ENCODE assay signal across 10 mouse cellular contexts in genomic region chr17:65864742-65865141, GRCm38 (mm10). TPM values are rescaled to one million over a fixed set of nuclear protein-coding genes. Genes with fewer than 3 reads are reported as not detected.
DNase-seq lines count a peak whose midpoint lies in the region; ATAC-seq and TF ChIP-seq lines count a peak whose summit lies in the region.
"Had no signal": no experiment of that assay in that cellular context is flagged by ENCODE, and none has a peak within 500 bp of the region (broad histone marks: within the 10 kb centered on the region; RNA-seq: fewer than 3 reads in every experiment).

No protein-coding gene starts in this region.

- in situ Hi-C loops in Patski (cut with MboI; ENCODE audit: low pct_unique_long_range_greater_than_20kb) = loop anchor here (5.0 kb wide), 1 partner anchor 243 kb away; no protein-coding TSS in a partner anchor

- no peaks in the 10 kb centered on the region for H3K9me3 ChIP-seq in hindbrain, embryonic 16.5 days (ENCODE audit: control insufficient read depth, low read length)
- H3K9me3 ChIP-seq in hindbrain, embryonic 12.5 days (replicated peaks) = no peaks in the 10 kb centered on the region
- H3K9me3 ChIP-seq in midbrain, embryonic 13.5 days = no peaks in the 10 kb centered on the region
- H3K9me3 ChIP-seq: megakaryocyte, embryonic 14.5 days had no signal

- peak; percentile 77 for DNase-seq in CD4-positive, CD25-positive, alpha-beta regulatory T cell, adult 2 months (ENCODE audit: low read depth, low spot score)
- no peak for DNase-seq in Patski (ENCODE audit: low read depth, low spot score)
- peak; percentile 55 for DNase-seq in forelimb bud, embryonic 11.5 days (ENCODE audit: low read depth, low spot score)
- DNase-seq in urinary bladder, postnatal 10 days (ENCODE audit: low spot score) = no peak
- no peak for DNase-seq in gastrocnemius, postnatal 25 days

- no peaks in the 10 kb centered on the region for H3K27me3 ChIP-seq in hindbrain, embryonic 16.5 days (replicated peaks; ENCODE audit: control insufficient read depth, insufficient read depth, low read length)
- no peaks in the 10 kb centered on the region for H3K27me3 ChIP-seq in hindbrain, embryonic 12.5 days
- no peaks in the 10 kb centered on the region for H3K27me3 ChIP-seq in Patski
- no peaks in the 10 kb centered on the region for H3K27me3 ChIP-seq in midbrain, embryonic 13.5 days
- H3K27me3 ChIP-seq: megakaryocyte, embryonic 14.5 days had no signal

- peaks cover 4% of the 10 kb centered on the region; the same call in 1 of the 2 replicates for H3K36me3 ChIP-seq in hindbrain, embryonic 16.5 days (ENCODE audit: control insufficient read depth, insufficient read depth, low read length)
- peaks cover 23% of the 10 kb centered on the region for H3K36me3 ChIP-seq in hindbrain, embryonic 12.5 days
- H3K36me3 ChIP-seq in midbrain, embryonic 13.5 days = peaks cover 40% of the 10 kb centered on the region

- H3K4me3 ChIP-seq in hindbrain, embryonic 16.5 days (ENCODE audit: low read length) = no peak overlapping the region
- no peak overlapping the region for H3K4me3 ChIP-seq in hindbrain, embryonic 12.5 days
- no peak overlapping the region for H3K4me3 ChIP-seq in midbrain, embryonic 13.5 days (replicated peaks)
- H3K4me3 ChIP-seq: erythroblast, embryonic 14.5 days; megakaryocyte, embryonic 14.5 days had no signal

- CTCF ChIA-PET in Patski (lab: Charles Lee) = interaction anchor here (0.6 to 2.6 kb wide), 14 partner anchors 8 to 246 kb away, joined by 3 to 17 read pairs (median 4); partner anchors contain the start of gene Ndufv2

- TF ChIP-seq CTCF in Patski (IDR thresholded peaks at IDR 0.05) = peak; percentile 84

- H3K4me1 ChIP-seq in hindbrain, embryonic 16.5 days (ENCODE audit: control insufficient read depth, insufficient read depth, low read depth, low read length) = no peaks in the 10 kb centered on the region
- H3K4me1 ChIP-seq in hindbrain, embryonic 12.5 days = no peaks in the 10 kb centered on the region
- no peaks in the 10 kb centered on the region for H3K4me1 ChIP-seq in midbrain, embryonic 13.5 days (replicated peaks)

- 36% methylated on average over 4 of the region's 4 CpGs for WGBS in hindbrain, embryonic 16.5 days
- WGBS in hindbrain, embryonic 12.5 days = 40% methylated on average over 4 of the region's 4 CpGs
- 44% methylated on average over 4 of the region's 4 CpGs for WGBS in midbrain, embryonic 13.5 days

- H3K4me2 ChIP-seq in hindbrain, embryonic 16.5 days (ENCODE audit: low read length) = no peak overlapping the region
- no peak overlapping the region for H3K4me2 ChIP-seq in hindbrain, embryonic 12.5 days (replicated peaks)
- no peak overlapping the region for H3K4me2 ChIP-seq in midbrain, embryonic 13.5 days (replicated peaks)

- H3K9ac ChIP-seq in hindbrain, embryonic 16.5 days (ENCODE audit: low read depth, low read length) = no peak overlapping the region
- no peak overlapping the region for H3K9ac ChIP-seq in hindbrain, embryonic 12.5 days
- H3K9ac ChIP-seq in midbrain, embryonic 13.5 days (replicated peaks) = no peak overlapping the region

- ATAC-seq in hindbrain, embryonic 16.5 days = 0 out of 2 replicates have a peak, but pooled peaks have one; percentile 21
- ATAC-seq in hindbrain, embryonic 12.5 days (ENCODE audit: low FRiP score) = no peak
- ATAC-seq in Patski = no peak
- ATAC-seq in midbrain, embryonic 13.5 days = peak; percentile 28; the same call in 1 of the 2 replicates

- POLR2A ChIA-PET in Patski (lab: Charles Lee) = interaction anchor here (0.6 kb wide), 1 partner anchor 8 kb away, joined by 6 read pairs; no protein-coding TSS in a partner anchor

- H3K27ac ChIP-seq in hindbrain, embryonic 16.5 days (ENCODE audit: low read depth, low read length) = no peak overlapping the region
- H3K27ac ChIP-seq in hindbrain, embryonic 12.5 days = no peak overlapping the region
- H3K27ac ChIP-seq in midbrain, embryonic 13.5 days = no peak overlapping the region

RNA-seq across cellular contexts. Expression of gene Ralbp1, which starts 20.9 kb away (rescaled TPM):
- 52.1 and 58.3 TPM in 2 replicates for polyA plus RNA-seq in hindbrain, embryonic 16.5 days (2015; fragmentation: Nextera tagmentation; extraction: Ambion mirVana)
- polyA plus RNA-seq in hindbrain, embryonic 12.5 days (2016; fragmentation: Nextera tagmentation; extraction: Ambion mirVana) = 49.3 and 50.9 TPM in 2 replicates
- 65.8 TPM for polyA plus RNA-seq in Patski (2021)
- 49.8 TPM in 2 replicates for polyA plus RNA-seq in midbrain, embryonic 13.5 days (2015; fragmentation: Nextera tagmentation; extraction: Ambion mirVana)
- total RNA-seq in gastrocnemius, postnatal 25 days (2021) = 10 to 100 TPM; 20.2 to 20.5 TPM

Comparison
In these comparisons a context has a peak if more than half of its experiments do, and no peak if none do; other contexts are left out.
1. ATAC-seq: peak in hindbrain, embryonic 16.5 days (single experiment) and midbrain, embryonic 13.5 days (single experiment); none in hindbrain, embryonic 12.5 days (single experiment) and Patski (single experiment).
2. DNase-seq: peak in CD4-positive, CD25-positive, alpha-beta regulatory T cell, adult 2 months (single experiment) and forelimb bud, embryonic 11.5 days (single experiment); none in Patski (single experiment), urinary bladder, postnatal 10 days (single experiment) and gastrocnemius, postnatal 25 days (single experiment).